Mouse (Mus musculus): ENCODE data around the gene Pgs1. TPM values are rescaled to one million over a fixed set of nuclear protein-coding genes. Genes with fewer than 3 reads are reported as not detected.

Gene Pgs1
- polyA plus RNA-seq (2012): 46.0 and 50.7 TPM in 2 replicates

DNA sequence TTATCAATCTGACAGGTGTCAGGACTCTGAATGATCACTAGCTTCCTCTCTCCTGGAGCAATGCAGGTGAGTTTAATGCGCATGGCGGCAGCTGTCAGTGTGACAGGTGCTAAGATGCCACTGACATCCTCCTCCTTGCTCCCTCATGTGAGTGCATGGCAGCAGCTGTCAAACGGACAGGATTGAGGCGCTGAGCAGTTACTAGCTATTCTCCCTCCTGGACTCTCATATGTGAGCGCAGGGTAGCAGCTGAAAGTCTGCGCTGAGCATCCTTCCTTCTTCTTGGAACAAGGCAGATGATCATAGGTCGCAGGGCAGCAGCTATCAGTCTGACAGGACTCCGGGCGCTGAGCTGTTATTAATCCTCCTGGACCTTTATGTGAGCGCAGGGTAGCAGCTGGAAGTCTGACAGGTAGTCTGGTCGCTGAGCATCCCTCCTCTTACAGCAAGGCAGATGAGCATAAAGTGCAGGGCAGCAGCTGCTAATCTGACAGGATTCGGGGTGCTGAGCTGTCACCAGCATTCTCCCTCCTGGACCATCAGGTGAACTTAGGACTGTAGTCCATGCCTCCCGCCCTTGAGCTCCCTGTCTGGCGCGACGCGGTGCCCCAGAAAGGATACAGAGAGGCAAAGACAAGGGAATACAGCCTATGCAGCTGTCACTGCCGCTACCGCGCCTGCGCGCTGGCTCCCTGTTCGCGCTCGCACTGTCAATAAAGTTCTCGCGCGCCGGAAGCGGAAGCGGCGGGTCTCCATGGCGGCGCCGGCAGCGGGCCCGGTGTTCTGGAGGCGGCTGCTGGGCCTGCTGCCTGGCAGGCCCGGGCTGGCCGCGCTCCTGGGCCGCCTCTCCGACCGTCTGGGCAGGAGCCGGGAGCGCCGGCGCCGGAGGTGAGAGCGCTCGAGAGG, at the start of gene Pgs1:
Pgs1 (plus strand) TSS at position 167 of the 906 bp plus-strand sequence.

DNA sequence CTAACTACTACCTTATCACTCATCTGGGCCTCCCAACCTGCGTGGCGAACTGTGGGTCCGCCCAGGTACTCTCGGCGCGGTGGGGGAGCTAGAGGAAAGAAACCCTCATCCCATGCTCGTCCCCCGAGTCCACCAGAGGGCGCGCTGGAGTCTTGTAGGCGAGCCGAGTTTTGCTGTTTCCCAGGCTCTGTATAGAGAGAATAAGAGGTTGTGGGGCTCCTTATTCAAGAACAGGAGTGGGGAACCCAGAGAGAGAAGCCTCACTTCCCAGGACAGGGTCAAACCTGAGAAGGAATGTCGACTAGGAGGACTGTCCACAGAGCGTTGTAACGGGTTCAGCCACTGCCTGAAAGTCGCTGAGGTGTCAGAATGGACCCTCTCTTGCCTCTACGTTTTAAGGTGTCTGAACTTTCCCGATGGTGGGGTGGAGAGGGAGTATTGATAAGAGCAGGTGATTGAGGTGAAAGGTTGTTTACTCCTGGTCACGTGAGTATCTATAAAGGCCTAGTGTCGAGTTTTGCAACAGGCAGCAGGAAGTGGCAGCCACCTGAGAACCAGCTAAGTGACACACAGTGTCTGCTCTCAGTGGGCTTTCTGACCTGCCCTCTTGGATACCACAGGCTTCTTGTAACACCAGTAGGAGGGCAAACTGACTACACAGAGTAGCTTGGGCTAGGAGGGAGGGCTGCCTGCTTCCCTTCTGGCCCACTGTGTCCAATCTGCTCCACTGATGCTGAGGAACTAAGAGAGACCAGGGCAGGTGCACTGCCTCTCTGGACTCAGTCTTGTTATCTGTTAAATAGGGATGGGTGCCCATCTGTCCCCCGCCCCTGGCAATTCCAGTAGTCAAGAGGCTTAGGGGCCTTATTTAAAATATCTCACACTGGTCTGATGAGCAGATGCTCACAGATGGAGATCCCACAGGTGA, 15.9 kb upstream of the Pgs1 start, which contains the start of gene Socs3:
Socs3 (minus strand) TSS at position 103 of the 928 bp plus-strand sequence.

Other genes starting within 250 kb of the Pgs1 start
- gene Tmc8, start 204.2 kb upstream of the Pgs1 start, polyA plus RNA-seq (2012): 23.3 and 26.8 TPM in 2 replicates
- 83.9 and 97.7 TPM in 2 replicates for gene Tmc6, start 204.1 kb upstream of the Pgs1 start, polyA plus RNA-seq (2012)
- gene 6030468B19Rik, start 188.6 kb upstream of the Pgs1 start, polyA plus RNA-seq (2012): 2.3 and 3.0 TPM in 2 replicates
- gene Gm20708, start 176.6 kb upstream of the Pgs1 start, polyA plus RNA-seq (2012): 0.17 and 0.75 TPM in 2 replicates
- 193 and 244 TPM in 2 replicates for gene Syngr2, start 176.6 kb upstream of the Pgs1 start, polyA plus RNA-seq (2012)
- 2.6 and 2.7 TPM in 2 replicates for gene Afmid, start 160.4 kb upstream of the Pgs1 start, polyA plus RNA-seq (2012)
- gene Tk1, start 160.2 kb upstream of the Pgs1 start, polyA plus RNA-seq (2012): 61.3 and 76.1 TPM in 2 replicates
- 85.9 and 113 TPM in 2 replicates for gene Birc5, start 137.0 kb upstream of the Pgs1 start, polyA plus RNA-seq (2012)
- not detected in 2 replicates for gene Tmem235, start 125.5 kb upstream of the Pgs1 start, polyA plus RNA-seq (2012)
- 7.1 and 9.7 TPM in 2 replicates for gene Tha1, start 112.8 kb upstream of the Pgs1 start, polyA plus RNA-seq (2012)
- 76.3 and 85.8 TPM in 2 replicates for gene Socs3, start 16.2 kb upstream of the Pgs1 start, polyA plus RNA-seq (2012)
- 0.09 and 0.22 TPM in 2 replicates for gene Dnah17, start 144.3 kb downstream of the Pgs1 start, polyA plus RNA-seq (2012)

Data from megakaryocyte-erythroid progenitor cell, adult 5 weeks (primary cell).